Mouse (Mus musculus) cerebellum, adult 9-11 months (tissue): Measurements from ENCODE around the gene Sidt1.
"Not testable (repeated sequence)": the region's sequence is repeated elsewhere in the genome, so short reads cannot be mapped to it uniquely, and the experiment has no call there.

Experiments used
- DNase-seq: peaks from one replicate; pipeline ENCODE4 v3.0.0; 2022

The Sidt1 gene

DNA sequence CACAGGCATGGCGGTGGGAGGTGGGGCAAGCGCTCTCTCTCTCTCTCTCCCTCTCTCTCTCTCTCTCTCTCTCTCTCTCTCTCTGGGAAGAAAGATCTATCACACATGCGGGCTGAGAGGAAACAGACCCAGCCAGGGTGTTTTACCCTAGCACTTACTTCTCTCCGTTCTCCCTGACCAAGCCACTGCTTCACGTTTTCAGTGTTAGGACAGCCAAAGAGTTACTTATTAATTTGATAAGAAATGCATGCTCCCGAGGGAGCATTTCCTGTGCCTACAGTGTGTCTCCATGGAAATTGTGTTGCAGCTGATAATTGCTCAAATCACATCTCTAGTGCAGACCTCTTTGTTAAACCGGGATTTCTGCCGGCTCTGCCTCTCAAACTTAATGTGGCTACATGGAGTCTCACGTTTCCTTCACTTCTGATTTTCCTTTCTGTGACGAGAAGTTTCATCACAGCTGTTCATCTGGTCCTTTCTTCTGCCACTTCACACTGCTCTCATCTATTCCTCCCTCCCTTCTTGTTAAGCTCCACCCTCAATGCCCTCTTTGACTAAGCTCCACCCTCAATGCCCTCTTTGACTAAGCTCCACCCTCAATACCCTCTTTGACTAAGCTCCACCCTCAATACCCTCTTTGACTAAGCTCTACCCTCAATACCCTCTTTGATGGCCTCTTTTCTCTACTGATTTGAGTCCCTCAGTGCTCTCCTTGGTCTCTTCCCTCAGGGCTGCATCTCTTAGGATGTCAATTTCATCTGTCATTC is 30.7 kb downstream of the Sidt1 start:
- DNase-seq: no peak

DNA sequence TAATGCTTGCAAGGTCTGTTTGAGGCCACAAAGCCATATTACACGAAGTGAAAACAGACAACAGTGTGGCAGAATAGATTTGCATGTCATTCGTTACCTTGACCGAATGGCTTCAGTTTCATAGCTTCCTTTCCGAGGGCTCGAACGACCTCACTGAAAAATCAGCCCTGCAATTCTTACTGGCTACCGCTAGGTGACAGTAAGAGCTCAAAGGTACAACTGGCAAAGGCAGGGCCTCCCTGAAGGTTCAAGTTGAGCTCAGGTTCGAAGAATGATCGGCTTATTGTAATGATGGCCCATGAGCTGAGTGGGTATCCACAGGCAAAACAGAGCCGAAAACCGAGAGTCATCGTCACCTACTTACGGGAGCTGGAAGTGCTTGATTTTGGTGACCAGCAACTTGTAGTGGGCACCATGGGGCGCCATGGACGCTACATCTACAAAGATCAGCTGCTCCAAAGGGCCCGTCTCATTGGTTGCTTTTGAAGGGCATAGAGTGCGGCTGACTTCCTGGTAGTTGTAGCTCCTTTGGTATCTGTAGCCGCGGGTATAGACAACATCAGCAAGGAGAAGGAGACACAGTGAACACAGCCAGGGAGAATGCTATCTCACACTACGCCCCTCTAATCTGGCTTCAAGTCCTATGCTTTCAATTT is 33.4 kb downstream of the Sidt1 start:
- DNase-seq: no peak

DNA sequence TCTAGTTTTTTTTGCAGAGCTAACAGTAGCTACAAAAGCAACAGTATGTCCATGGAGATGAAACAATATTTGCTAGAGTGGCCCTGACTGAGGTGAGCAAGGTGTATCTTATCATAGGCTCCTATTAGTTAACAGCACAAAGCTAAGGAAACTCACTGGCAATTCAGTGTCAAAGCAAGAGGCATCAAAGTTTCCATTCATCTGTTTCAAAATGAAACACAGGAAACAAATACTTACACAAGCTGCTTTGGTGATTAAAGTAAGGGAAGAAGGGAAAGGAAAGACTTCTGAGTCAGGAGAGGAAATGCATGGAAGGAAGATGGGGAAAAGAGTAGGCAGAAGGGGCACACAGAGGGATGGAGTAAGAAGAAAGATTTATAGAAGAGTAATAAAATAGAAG is 39.0 kb downstream of the Sidt1 start:
- DNase-seq: no peak

DNA sequence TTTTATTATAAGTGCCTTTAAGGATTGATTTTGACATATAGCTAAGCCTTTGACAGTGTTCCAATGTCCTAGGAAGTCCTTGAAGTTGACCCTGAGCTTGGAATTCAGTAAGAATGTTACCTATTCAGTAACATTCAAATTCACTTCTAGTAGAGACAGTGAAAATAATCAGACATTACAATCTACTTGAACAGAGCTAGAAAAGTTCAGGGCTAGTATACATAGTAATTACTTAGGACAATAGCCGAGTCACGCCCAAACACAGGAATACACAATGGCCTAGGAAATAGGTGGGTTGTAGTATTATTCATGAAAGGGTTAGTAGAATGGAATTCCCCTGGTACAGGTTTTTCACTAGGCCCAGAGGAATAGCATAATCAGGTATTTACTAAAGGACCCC is 40.3 kb downstream of the Sidt1 start:
- DNase-seq: not testable (repeated sequence)

DNA sequence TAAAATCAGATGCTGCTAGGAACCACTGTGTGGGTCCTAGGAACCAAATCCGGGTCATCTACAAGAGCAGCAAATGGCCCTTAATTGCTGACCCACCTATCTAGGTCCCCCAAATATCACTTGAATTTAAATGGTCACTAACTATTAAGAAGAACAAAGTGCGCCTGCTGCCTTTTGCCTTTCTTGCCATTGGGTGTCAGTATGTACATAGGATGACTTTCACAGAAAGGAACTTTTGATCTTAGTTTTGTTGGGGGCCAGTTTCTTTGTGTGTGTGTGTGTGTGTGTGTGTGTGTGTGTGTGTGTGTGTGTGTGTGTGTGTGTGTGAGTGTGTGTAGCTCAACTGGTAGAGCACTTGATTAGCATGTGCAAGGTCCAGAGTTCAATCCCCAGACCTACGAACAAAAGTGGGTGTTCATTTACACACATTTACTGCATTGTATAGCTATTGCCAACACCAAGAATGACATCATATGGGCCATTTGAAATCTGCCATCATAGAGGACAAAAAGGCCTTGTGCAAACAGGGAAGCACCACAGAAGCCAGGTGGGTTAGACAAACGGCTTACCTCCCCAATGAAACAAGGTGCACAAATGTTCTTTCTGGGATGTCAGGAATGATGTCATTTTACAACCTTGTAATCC is 43.9 kb downstream of the Sidt1 start:
- no peak for DNase-seq

DNA sequence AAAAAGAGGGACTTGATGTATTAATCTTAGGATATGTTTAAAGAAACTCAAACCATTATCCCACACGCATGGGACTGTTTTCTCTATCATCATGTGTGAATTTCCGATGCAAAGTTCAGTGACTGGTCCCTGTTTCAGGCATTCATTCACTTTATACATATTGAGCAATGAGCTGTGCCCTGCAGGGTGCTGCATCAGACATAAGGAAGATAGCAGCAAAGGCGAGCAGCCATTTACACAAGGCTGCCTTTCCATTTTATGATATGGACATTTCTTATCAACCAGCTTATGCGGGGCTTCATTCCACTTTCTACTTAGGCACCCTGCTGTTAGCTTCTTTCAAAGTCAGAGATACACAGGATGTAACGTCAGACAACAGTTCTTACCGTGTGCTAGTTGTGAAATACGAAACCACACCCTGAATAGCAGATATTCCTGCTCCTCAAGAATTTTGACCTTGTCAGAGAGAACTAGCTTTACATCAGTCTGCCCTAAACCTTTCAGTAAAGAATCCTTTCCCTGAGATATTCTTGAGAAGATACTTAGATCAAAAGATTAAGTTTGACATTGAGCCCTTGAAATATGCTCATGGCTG is 45.5 kb downstream of the Sidt1 start:
- no peak for DNase-seq

DNA sequence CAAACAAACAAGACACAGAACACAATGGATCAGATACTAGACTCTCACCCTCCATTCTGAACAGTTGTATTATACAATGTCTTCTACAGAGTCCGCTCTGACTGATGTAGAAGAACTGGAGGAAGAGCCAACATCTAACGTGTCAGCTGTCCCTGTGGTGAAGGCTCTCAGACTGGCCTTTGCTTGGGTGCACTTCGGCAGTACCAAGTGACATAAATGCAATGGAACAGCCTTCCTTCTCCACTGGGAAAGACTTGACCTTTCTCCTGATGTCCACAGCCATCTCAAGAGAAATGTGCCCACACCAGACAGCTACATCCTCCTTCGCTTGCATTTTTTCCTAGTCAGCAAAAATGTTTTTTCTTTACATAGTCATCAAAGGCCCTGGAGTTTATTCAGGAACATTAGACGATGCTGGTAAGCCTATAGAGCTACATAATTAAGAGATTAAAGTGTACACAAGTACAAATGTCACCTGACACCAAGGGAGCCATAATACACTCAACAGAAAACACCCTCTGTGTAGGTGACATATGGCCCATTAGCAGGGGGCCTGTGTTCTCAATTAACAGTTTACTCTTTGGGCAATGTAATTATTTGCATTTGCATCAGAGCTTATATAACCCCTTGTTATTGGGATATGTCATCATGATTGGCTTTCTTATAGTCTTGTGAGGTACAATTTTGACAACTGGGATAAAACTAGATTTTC is 50.2 kb downstream of the Sidt1 start:
- peak; percentile 77 for DNase-seq

DNA sequence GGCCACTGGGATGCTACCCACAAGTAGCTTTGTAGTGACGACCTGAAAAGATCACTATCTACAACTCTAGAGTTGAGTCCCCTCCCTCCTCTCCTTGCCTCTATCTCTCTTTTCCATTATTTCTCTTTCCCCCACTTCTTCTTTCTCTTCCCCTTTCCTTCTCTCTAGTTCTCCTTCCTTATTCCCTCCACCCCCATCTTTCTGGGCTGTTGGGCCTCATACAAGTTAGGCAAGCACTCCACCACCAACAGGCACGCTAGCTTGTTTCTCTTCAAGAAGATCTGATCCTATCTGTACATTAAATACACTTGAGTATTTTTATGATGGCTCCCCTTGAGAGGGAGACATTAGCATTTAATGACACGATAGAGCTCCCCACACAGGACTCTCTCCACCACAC is 51.0 kb downstream of the Sidt1 start:
- DNase-seq: no peak

DNA sequence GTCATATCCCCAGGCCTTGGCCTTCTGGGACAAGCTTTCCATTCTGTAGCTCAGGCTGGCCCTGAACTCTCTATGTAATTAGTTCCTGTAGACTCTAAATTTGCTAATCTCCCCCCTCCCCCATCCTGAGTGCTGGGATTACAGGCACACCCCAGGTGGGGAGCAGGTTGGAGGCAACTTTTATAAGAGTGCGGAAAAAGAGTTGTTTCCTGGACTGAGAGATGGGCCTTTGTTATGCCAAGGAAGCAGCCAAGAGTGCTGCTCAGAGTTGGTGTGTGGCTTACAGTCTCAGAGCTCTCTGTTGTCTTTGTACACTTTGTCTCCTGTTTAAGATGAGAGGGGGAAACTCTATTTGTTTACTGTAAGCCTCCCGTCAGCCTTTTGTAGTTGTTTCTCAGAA is 52.2 kb downstream of the Sidt1 start:
- DNase-seq: no peak

DNA sequence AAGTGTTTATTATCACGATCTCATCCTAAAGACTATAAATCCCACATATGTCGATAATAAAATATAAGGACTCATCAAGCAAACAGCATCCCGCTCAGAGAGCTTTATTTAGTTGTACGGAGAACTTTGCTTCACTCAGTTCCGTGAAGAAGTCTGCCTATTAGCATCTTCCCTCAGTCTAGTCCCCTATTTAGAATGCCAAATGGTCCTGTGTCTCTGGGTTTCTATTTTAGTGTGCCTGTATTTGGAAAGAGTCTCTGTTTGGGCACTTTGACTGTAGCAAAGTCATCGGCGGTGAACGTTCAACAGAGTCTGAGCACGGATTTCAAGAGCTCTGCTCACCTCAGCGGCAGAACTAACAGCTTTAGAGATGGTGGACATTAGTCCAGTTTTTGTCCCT is 55.8 kb downstream of the Sidt1 start:
- DNase-seq: no peak

DNA sequence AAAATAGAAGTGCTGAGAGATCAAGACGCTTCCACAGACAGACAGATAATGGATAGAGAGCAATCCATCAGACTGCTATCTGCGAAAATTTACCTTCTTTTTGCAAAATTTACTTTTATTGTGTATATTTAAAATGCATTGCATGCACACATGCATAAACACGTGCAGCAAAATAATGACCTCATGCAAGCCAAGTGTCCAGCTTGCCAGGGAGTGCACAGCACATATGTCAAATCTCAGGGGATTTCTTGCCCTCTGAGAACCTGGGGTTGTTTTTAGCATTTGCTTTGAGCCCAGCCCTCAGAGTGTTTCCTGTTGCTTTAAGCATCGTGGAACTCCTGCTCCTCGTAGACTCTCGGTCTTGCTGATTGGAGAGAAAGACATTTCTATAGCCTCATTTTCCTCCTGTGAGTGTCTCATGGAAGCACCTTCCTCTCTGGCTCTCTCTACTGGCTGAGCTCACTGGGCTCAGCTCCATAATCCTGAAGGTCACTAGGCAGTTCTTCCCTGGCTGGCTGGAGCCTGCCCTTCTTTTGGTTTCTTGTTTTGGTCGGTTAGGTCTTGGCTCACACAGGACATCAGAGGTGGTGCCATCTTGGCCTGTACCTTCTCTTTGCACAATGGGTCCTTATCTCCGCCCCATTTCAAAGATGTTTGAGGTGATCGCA is 61.5 kb downstream of the Sidt1 start:
- peak; percentile 80 for DNase-seq

DNA sequence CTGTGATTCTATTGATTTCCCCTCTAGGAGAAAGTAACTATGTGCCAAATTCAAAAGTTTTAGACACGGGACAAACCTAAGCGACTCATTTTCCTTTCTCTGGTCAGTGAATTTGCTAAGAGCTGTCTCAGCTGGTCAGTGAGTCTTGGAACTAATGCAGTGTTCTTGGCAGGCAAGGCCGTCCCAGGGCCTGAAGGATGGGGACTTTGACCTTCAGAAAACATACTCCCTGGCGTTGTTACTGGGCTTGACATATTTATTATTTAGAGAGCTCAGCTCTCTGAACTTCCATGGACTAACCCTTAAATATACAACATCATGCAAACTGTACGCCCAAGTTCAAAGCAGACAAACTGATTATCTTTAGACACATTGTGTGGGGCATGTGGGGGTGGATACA is 62.4 kb downstream of the Sidt1 start:
- DNase-seq: no peak

DNA sequence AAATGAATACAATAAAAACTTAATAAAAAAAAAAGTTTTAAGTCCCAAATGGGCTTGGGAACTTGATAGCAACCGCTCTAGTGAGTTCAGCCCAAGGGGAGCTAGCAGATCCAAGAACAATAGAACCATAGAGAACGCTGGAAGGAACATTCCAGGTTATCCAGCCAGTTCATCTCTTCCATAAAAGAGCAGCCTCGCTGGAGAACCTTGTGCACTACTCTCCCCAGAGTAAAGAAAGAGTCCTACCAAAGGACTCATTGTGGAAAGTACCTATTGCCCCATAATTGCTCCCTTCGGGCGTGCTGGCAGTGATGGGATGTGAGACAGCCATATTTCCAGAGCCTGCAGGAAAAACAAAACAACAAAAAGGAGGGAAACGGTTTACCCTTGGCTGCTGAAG is 63.4 kb downstream of the Sidt1 start:
- DNase-seq: no peak

DNA sequence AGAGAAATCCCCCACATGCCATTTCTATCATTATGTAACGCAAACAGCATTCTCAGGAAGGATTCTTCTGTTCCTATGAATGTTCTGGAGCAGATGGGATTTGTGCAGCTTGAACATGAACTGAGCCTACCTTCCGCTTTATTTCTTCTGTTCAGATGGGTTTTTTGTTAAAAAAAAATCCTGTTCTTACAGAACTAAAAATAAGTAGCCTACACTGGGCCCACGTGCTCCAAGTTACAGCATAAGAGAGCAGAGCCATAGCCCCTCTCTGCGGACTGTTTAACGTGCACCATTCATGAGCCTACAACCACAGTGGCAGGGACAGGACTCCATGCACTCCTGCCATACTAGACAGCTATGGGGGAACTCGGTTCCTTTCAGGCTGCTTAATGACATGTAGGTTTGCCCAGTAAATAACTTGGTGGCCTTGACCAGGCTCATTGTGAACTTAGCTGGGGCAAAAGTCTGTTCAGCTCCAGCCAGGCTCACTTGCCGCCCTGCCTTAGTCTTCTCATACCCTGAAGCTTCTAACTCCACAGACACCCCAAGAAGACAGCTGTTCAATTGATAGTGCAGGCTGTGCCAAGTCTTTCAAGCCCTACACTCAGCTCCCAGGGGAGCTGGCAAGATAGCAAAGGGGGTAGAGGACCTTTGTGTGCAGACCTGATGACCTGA is 64.3 kb downstream of the Sidt1 start:
- no peak for DNase-seq

DNA sequence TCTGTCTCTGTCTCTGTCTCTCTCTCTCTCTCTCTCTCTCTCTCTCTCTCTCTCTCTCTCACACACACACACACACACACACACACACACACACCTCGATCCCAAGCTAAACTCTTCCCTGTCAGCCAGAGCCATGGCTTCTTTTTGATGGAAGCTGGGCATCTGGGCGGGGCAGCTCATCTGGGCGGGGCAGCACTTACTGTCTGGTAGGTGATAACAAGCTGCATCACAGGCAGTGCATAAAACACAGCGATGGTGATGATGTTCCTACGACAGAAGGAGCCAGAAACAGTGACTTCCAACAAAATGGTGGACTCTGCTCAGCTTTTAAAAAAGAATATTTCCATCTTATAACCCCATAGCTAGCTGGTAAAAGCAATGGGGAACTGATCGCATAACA is 67.4 kb downstream of the Sidt1 start:
- no peak for DNase-seq

DNA sequence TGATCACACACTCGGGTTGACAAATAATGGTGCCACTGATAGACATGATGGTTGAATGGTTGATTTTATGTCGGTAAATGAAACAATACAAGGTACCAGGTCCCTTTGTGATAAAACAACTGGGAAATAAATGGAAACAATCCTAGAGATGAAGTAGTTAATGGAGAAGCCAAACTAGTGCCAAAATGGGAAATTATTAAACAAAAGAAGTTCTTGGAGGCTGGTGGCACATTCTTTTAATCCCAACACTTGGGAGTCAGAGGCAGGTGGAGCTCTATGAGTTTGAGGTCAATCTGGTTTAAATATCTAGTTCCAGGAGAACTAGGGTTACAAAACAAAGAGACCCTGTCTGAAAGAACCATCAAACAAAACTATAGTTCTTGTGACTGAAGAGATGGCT is 68.1 kb downstream of the Sidt1 start:
- no peak for DNase-seq

DNA sequence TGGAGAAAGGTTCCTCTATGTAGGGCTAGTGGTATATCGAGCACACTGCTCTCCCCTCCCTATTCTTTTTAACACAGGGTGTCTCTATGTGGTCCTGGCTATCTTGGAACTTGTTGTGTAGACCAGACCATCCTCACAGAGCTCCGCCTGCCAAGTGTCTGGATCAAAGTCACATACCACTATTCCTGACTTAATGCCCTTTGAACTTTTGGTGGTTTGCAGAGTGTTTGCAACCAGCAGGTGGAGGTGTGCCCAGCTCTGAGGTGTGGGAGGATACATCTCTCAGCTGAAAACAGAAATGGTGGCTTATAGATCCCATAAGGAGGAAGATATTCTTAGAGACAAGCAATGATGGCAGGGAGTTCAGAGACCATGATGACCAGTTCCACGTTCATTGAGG is 75.5 kb downstream of the Sidt1 start:
- DNase-seq: no peak

DNA sequence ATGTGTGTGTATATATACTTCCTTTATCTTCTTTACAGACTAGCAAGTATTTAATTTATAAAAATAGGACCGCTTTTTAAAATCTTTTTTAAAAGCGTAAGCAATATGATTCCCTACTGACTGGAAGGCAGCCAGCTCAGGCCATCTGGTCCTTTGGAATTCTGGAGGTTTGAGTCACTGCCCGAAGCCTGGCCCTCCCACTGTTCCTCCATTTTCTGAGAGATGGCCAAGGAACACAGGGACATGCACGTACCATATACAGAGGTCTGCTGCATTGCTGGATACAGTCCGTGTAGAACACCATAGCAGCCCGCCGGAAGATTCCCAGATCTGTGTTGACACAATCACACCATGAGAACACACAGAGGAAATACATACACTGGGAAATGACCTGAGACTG is 78.3 kb downstream of the Sidt1 start:
- DNase-seq: peak; percentile 93

DNA sequence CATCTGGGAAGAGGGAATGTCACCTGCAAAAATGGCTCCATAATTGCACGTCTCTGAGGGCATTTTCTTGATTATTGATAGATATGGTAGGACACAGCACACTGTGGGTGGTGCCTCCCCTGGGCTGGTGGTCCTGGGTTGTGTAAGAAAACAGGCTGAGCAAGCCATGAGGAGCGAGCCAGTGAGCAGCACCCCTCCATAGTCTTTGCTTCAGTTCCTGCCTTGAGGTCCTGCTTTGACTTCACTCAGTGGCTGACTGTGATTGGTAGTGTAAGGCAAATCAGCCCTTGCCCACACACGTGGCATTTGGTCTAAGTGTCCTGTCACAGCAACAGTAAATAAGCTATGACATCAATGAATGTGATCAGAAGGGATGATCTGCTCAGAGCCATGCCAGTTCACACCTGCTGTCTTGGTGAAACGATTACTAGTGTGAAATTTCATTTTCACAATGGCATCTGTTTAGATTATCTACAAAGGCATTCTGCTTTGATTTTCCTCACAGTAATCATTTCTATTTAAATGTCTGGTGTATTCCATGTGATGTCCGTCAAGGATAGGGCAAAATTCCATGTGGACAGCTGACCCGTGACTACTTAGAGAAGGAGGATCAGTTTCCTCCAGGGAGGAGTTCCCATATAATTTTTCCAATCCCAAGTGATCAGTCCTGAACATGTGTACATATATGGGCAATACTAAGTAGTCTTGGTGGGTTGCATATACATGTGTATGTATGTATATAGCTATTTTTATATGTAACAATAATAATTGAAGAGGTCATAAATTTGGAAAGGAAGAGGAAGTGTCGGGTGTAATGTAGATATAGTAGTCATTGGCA is 79.0 kb downstream of the Sidt1 start:
- peak; percentile 53 for DNase-seq

DNA sequence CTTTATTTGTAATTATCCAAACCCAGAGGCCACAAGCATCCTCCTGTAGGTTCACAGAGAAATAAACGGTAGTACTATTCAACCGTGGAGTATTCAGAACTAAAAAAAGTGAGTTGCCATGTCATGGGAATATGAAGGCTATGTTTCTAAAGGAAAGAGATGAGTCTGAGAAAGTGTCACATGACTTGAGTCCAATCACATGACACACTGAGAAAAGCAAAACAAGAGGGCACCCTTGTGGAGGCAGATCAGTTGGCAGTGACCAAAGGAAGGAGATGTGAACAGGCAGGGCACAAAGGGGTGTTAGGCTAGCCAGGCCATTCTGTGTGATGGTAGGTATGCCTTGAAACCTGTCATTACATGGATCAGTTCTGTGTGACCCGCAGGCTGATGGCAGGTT is 80.3 kb downstream of the Sidt1 start:
- DNase-seq: no peak

DNA sequence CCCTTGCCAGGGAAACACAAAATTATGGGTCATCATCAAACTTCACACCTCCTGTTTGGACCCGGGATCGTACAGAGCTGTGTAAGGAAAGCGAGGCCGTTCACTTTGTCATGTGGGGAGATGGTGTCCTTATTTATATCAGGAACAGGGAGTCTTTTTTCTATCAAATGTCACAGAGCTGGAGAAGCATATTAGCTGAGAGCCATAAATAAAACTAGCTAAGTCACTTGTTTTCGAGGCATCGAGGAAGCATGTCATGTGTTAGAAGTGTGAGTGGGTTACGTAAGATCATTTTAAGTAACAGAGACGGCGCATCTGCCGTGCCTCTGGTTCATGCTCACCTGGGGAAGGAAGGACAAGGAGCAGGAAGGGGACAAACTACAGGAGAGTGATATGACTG is 83.0 kb downstream of the Sidt1 start:
- DNase-seq: no peak
